Mouse (Mus musculus) midbrain, embryonic 16.5 days (tissue): ENCODE results near the gene Sdk1. TPM values are rescaled to one million over a fixed set of nuclear protein-coding genes. Genes with fewer than 3 reads are reported as not detected.

Experiments
- ATAC-seq: fragments of 200-750 bp; cut with Nextera tagmentation; 2 replicates; pipeline ENCODE4 v1.8.0; 2017; ENCODE audit warnings: moderate TSS enrichment
- H3K27ac ChIP-seq: fragments of 300-500 bp; sonication (generic); 2 replicates; pipeline ENCODE4 v1.5.1; 2014; ENCODE audit warnings: mild to moderate bottlenecking, low read length, mixed read lengths
- H3K27me3 ChIP-seq: fragments of 300-500 bp; sonication (generic); 2 replicates; pipeline ENCODE4 v1.6.1; 2014; ENCODE audit warnings: low read depth, low read length, mixed read lengths; ENCODE audit not compliant: control insufficient read depth, insufficient read depth
- H3K36me3 ChIP-seq: fragments of 300-500 bp; sonication (generic); 2 replicates; pipeline ENCODE4 v1.6.1; 2014; ENCODE audit warnings: mild to moderate bottlenecking, low read length, moderate library complexity, mixed read lengths; ENCODE audit not compliant: control insufficient read depth, insufficient read depth
- H3K4me1 ChIP-seq: fragments of 300-500 bp; sonication (generic); 2 replicates; pipeline ENCODE4 v1.6.1; 2014; ENCODE audit warnings: mild to moderate bottlenecking, low read length, mixed read lengths; ENCODE audit not compliant: control insufficient read depth, insufficient read depth
- H3K4me2 ChIP-seq: fragments of 300-500 bp; sonication (generic); 2 replicates; pipeline ENCODE4 v1.6.1; 2014; ENCODE audit warnings: mild to moderate bottlenecking, low read length, mixed read lengths
- H3K4me3 ChIP-seq: fragments of 300-500 bp; sonication (generic); 2 replicates; pipeline ENCODE4 v1.5.1; 2014; ENCODE audit warnings: low read depth, mild to moderate bottlenecking, low read length, moderate library complexity, mixed read lengths
- H3K9ac ChIP-seq: fragments of 300-500 bp; sonication (generic); 2 replicates; pipeline ENCODE4 v1.6.1; 2014; ENCODE audit warnings: low read depth, low read length, mixed read lengths
- H3K9me3 ChIP-seq: fragments of 300-500 bp; sonication (generic); replicated peaks from 2 replicates; pipeline ENCODE4 v1.6.1; 2014; ENCODE audit warnings: mild to moderate bottlenecking, low read length, mixed read lengths; ENCODE audit not compliant: control insufficient read depth, poor library complexity, severe bottlenecking
- WGBS: fragments of 180-500 bp; shearing (Covaris S2); extraction: QIAGEN DNeasy Blood & Tissue Kit; methylation state at CpG from one replicate; pipeline ENCODE4 v1.1.7; 2014; 5-methylcytosine and 5-hydroxymethylcytosine counted together
- polyA plus RNA-seq: library from polyadenylated mRNA; unstranded; fragments of >200 nt; fragmentation: Nextera tagmentation; extraction: Ambion mirVana; gene quantifications from 2 replicates; pipeline ENCODE4 v1.2.1, GENCODE M21; 2015

The Sdk1 gene
- polyA plus RNA-seq, 1 experiment from 2014 or later, result 2.5 TPM

- Histone ChIP-seq H3K27ac (no peak overlapping the region), H3K27me3 (no peaks in the 10 kb centered on the region), H3K4me3 (no peak overlapping the region), H3K9ac (no peak overlapping the region), H3K36me3 (no peaks in the 10 kb centered on the region), H3K9me3 (no peaks in the 10 kb centered on the region), H3K4me1 (no peaks in the 10 kb centered on the region), H3K4me2 (no peak overlapping the region)
- ATAC-seq, result no peak
- WGBS, result 52% methylated on average over 6 of the region's 6 CpGs
These were observed 408.6 kb downstream of the Sdk1 start for GRCm38 (mm10) chr5:141649831-141650375.

GRCm38 (mm10) chr5:141651690-141652377, 410.5 kb downstream of the Sdk1 start:
- no peak overlapping the region for H3K9ac ChIP-seq
- no peak for ATAC-seq
- H3K4me3 ChIP-seq, result no peak overlapping the region
- WGBS, result 92% methylated on average over 4 of the region's 4 CpGs
- no peak overlapping the region for H3K4me2 ChIP-seq
- H3K9me3 ChIP-seq, result no peaks in the 10 kb centered on the region
- no peak overlapping the region for H3K27ac ChIP-seq
- H3K27me3 ChIP-seq, result no peaks in the 10 kb centered on the region
- H3K4me1 ChIP-seq, result no peaks in the 10 kb centered on the region
- H3K36me3 ChIP-seq, result no peaks in the 10 kb centered on the region

- Histone ChIP-seq H3K4me2 (no peak overlapping the region), H3K36me3 (no peaks in the 10 kb centered on the region), H3K4me3 (no peak overlapping the region), H3K9me3 (no peaks in the 10 kb centered on the region), H3K27me3 (no peaks in the 10 kb centered on the region), H3K27ac (no peak overlapping the region), H3K4me1 (no peaks in the 10 kb centered on the region), H3K9ac (no peak overlapping the region)
- 60% methylated on average over 1 of the region's 1 CpGs for WGBS
- ATAC-seq, result no peak
These were observed 435.1 kb downstream of the Sdk1 start for GRCm38 (mm10) chr5:141676371-141676770.

GRCm38 (mm10) chr5:141677034-141677433, 435.7 kb downstream of the Sdk1 start:
- no peaks in the 10 kb centered on the region for H3K36me3 ChIP-seq
- 97% methylated on average over 1 of the region's 1 CpGs for WGBS
- no peaks in the 10 kb centered on the region for H3K9me3 ChIP-seq
- no peak overlapping the region for H3K9ac ChIP-seq
- no peaks in the 10 kb centered on the region for H3K4me1 ChIP-seq
- no peak overlapping the region for H3K27ac ChIP-seq
- H3K4me3 ChIP-seq, result no peak overlapping the region
- H3K4me2 ChIP-seq, result no peak overlapping the region
- no peaks in the 10 kb centered on the region for H3K27me3 ChIP-seq
- ATAC-seq, result no peak

GRCm38 (mm10) chr5:141677841-141678240, 436.6 kb downstream of the Sdk1 start:
- H3K36me3 ChIP-seq, result no peaks in the 10 kb centered on the region
- H3K9me3 ChIP-seq, result no peaks in the 10 kb centered on the region
- no peak overlapping the region for H3K4me3 ChIP-seq
- WGBS, result 85% methylated on average over 8 of the region's 8 CpGs
- no peaks in the 10 kb centered on the region for H3K4me1 ChIP-seq
- H3K9ac ChIP-seq, result no peak overlapping the region
- no peaks in the 10 kb centered on the region for H3K27me3 ChIP-seq
- H3K4me2 ChIP-seq, result no peak overlapping the region
- H3K27ac ChIP-seq, result no peak overlapping the region
- no peak for ATAC-seq

- H3K36me3 ChIP-seq, result no peaks in the 10 kb centered on the region
- H3K4me1 ChIP-seq, result peaks cover 3% of the 10 kb centered on the region; the same call in 1 of the 2 replicates
- H3K4me2 ChIP-seq, result no peak overlapping the region
- no peaks in the 10 kb centered on the region for H3K27me3 ChIP-seq
- H3K27ac ChIP-seq, result no peak overlapping the region
- no peaks in the 10 kb centered on the region for H3K9me3 ChIP-seq
- no peak overlapping the region for H3K4me3 ChIP-seq
- no peak for ATAC-seq
- no peak overlapping the region for H3K9ac ChIP-seq
- 58% methylated on average over 7 of the region's 7 CpGs for WGBS
These were observed 445.7 kb downstream of the Sdk1 start for GRCm38 (mm10) chr5:141686876-141687420.

GRCm38 (mm10) chr5:141689442-141690105, 448.3 kb downstream of the Sdk1 start:
- Histone ChIP-seq H3K9me3 (no peaks in the 10 kb centered on the region), H3K27me3 (no peaks in the 10 kb centered on the region), H3K9ac (no peak overlapping the region), H3K27ac (no peak overlapping the region), H3K4me2 (no peak overlapping the region), H3K36me3 (no peaks in the 10 kb centered on the region), H3K4me3 (no peak overlapping the region), H3K4me1 (peaks cover 5% of the 10 kb centered on the region; the same call in 1 of the 2 replicates)
- WGBS, result 57% methylated on average over 12 of the region's 12 CpGs
- ATAC-seq, result no peak

GRCm38 (mm10) chr5:141691482-141691975, 450.2 kb downstream of the Sdk1 start:
- Histone ChIP-seq H3K36me3 (no peaks in the 10 kb centered on the region), H3K4me1 (peaks cover 7% of the 10 kb centered on the region; the same call in 1 of the 2 replicates), H3K27ac (no peak overlapping the region), H3K4me3 (no peak overlapping the region), H3K9me3 (no peaks in the 10 kb centered on the region), H3K9ac (no peak overlapping the region), H3K27me3 (no peaks in the 10 kb centered on the region), H3K4me2 (no peak overlapping the region)
- WGBS, result 89% methylated on average over 7 of the region's 7 CpGs
- ATAC-seq, result no peak

GRCm38 (mm10) chr5:141693716-141694115, 452.4 kb downstream of the Sdk1 start:
- no peak for ATAC-seq
- 41% methylated on average over 6 of the region's 6 CpGs for WGBS
- Histone ChIP-seq H3K4me2 (no peak overlapping the region), H3K4me3 (no peak overlapping the region), H3K36me3 (no peaks in the 10 kb centered on the region), H3K27me3 (no peaks in the 10 kb centered on the region), H3K9me3 (no peaks in the 10 kb centered on the region), H3K9ac (no peak overlapping the region), H3K27ac (no peak overlapping the region), H3K4me1 (peaks cover 7% of the 10 kb centered on the region; the same call in 1 of the 2 replicates)
